Mouse (Mus musculus) spleen, adult 2 months (tissue): ENCODE data around the gene Lrch3.

Experiments
- CTCF ChIP-seq: fragments of 200-500 bp; IDR thresholded peaks from 2 replicates; pipeline ENCODE4 v1.5.1; 2011; ENCODE audit warnings: mild to moderate bottlenecking, inconsistent platforms; ENCODE audit not compliant: insufficient read depth, insufficient read length, insufficient replicate concordance; ENCODE audit errors: extremely low read depth
- POLR2A ChIP-seq: fragments of 200-500 bp; IDR thresholded peaks from 2 replicates; pipeline ENCODE4 v1.6.1; 2011; ENCODE audit warnings: low read depth, low read length, inconsistent platforms

GRCm38 (mm10) chr16:32915292-32916068 lies 1.6 kb downstream of the Lrch3 start:
- TF ChIP-seq POLR2A (no peak), CTCF (no peak)
